Mouse (Mus musculus) ES-E14 (cell line): ENCODE data around the gene Cacna2d1.

Experiments
- CHD2 ChIP-seq: IDR thresholded peaks from 2 replicates; pipeline ENCODE4 v1.6.1; 2014; ENCODE audit warnings: mild to moderate bottlenecking, low read depth, low read length, inconsistent platforms
- HCFC1 ChIP-seq: IDR thresholded peaks from 2 replicates; pipeline ENCODE4 v1.6.1; 2012; ENCODE audit warnings: low read length, inconsistent platforms, borderline replicate concordance; ENCODE audit not compliant: insufficient read depth
- MAFK ChIP-seq: IDR thresholded peaks from 2 replicates; pipeline ENCODE4 v1.6.1; 2014; ENCODE audit warnings: mild to moderate bottlenecking, low read depth, low read length, inconsistent platforms; ENCODE audit not compliant: insufficient read depth
- ZC3H11A ChIP-seq: IDR thresholded peaks from 2 replicates; pipeline ENCODE4 v1.6.1; 2012; ENCODE audit warnings: low read depth, mild to moderate bottlenecking, inconsistent platforms, low read length, borderline replicate concordance
- ZNF384 ChIP-seq: IDR thresholded peaks from 2 replicates; pipeline ENCODE4 v1.6.1; 2012; ENCODE audit warnings: low read depth, low read length, inconsistent platforms

- TF ChIP-seq CHD2 (no peak), MAFK (no peak), ZNF384 (no peak), HCFC1 (no peak), ZC3H11A (no peak)
Measured at GRCm38 (mm10) chr5:16199816-16200215, 265.3 kb downstream of the Cacna2d1 start.
